Mouse (Mus musculus): ENCODE measurements around the gene Gtpbp3. TPM values are rescaled to one million over a fixed set of nuclear protein-coding genes. Genes with fewer than 3 reads are reported as not detected.

The Gtpbp3 gene
- 4.8 and 5.4 TPM in 2 replicates for polyA plus RNA-seq (2014; fragmentation: Nextera tagmentation; extraction: Ambion mirVana)

GRCm38 (mm10) chr8:71487691-71488445, at the start of gene Gtpbp3:
TSS of gene Gtpbp3 (plus strand) at chr8:71488103.
- peak; percentile 91 for DNase-seq (ENCODE audit: low spot score)
- under 1% methylated on average over 33 of the region's 33 CpGs for whole genome bisulfite sequencing
- H3K9me3 ChIP-seq (replicated peaks; ENCODE audit: control insufficient read depth, low read length): no peaks in the 10 kb centered on the region
- H3K4me3 ChIP-seq (ENCODE audit: low read depth, low read length): peak within 1 kb of the TSS; percentile 87
- H3K27me3 ChIP-seq (ENCODE audit: control insufficient read depth, insufficient read depth, low read length): no peaks in the 10 kb centered on the region
- H3K4me1 ChIP-seq (ENCODE audit: control insufficient read depth, insufficient read depth, low read length): peaks cover 2% of the 10 kb centered on the region; the same call in 1 of the 2 replicates
- ATAC-seq (replicated peaks; ENCODE audit: insufficient number of reproducible peaks, low FRiP score, low TSS enrichment, low read depth): peak; percentile 46; the same call in 1 of the 2 replicates
- peak within 1 kb of the TSS; percentile 87 for H3K27ac ChIP-seq (replicated peaks; ENCODE audit: low read depth, low read length)
- peak within 1 kb of the TSS; percentile 82 for H3K9ac ChIP-seq (replicated peaks; ENCODE audit: low read length)
- peaks cover 11% of the 10 kb centered on the region for H3K36me3 ChIP-seq (replicated peaks; ENCODE audit: control insufficient read depth, insufficient read depth, low read depth, low read length)
- peak within 1 kb of the TSS; percentile 99 for H3K4me2 ChIP-seq (ENCODE audit: low read depth, low read length)

DNA sequence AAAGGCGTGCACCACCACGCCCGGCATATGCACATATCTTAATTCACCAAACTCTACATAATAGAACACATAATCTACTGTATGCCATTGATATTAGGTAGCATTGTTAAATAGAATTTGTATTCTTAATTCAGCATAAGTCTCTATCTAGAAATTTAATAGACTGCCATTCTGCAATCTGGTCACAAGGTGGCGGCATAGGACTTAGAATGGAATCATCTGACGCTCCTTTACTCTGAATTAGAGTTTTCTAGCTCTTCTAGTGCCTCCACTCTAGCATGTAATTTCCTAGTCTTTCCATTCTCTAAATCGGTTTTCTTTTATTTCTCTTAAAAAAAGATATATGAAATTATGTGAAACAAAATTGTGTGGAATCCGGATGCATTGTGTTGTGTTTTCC, 46.5 kb upstream of the Gtpbp3 start:
- Histone ChIP-seq H3K27me3 (ENCODE audit: control insufficient read depth, insufficient read depth, low read length) (no peaks in the 10 kb centered on the region), H3K27ac (replicated peaks; ENCODE audit: low read depth, low read length) (no peak overlapping the region), H3K4me3 (ENCODE audit: low read depth, low read length) (no peak overlapping the region), H3K4me1 (ENCODE audit: control insufficient read depth, insufficient read depth, low read length) (no peaks in the 10 kb centered on the region), H3K36me3 (replicated peaks; ENCODE audit: control insufficient read depth, insufficient read depth, low read depth, low read length) (no peaks in the 10 kb centered on the region), H3K4me2 (ENCODE audit: low read depth, low read length) (no peak overlapping the region), H3K9ac (replicated peaks; ENCODE audit: low read length) (no peak overlapping the region), H3K9me3 (replicated peaks; ENCODE audit: control insufficient read depth, low read length) (no peaks in the 10 kb centered on the region)
- ATAC-seq (replicated peaks; ENCODE audit: insufficient number of reproducible peaks, low FRiP score, low TSS enrichment, low read depth): no peak
- 1% methylated on average over 7 of the region's 7 CpGs for WGBS
- DNase-seq (ENCODE audit: low spot score): peak; percentile 84

GRCm38 (mm10) chr8:71445096-71445495, 42.8 kb upstream of the Gtpbp3 start:
- Histone ChIP-seq H3K4me2 (ENCODE audit: low read depth, low read length) (no peak overlapping the region), H3K9me3 (replicated peaks; ENCODE audit: control insufficient read depth, low read length) (no peaks in the 10 kb centered on the region), H3K27ac (replicated peaks; ENCODE audit: low read depth, low read length) (no peak overlapping the region), H3K4me1 (ENCODE audit: control insufficient read depth, insufficient read depth, low read length) (no peaks in the 10 kb centered on the region), H3K27me3 (ENCODE audit: control insufficient read depth, insufficient read depth, low read length) (no peaks in the 10 kb centered on the region), H3K36me3 (replicated peaks; ENCODE audit: control insufficient read depth, insufficient read depth, low read depth, low read length) (no peaks in the 10 kb centered on the region), H3K9ac (replicated peaks; ENCODE audit: low read length) (no peak overlapping the region), H3K4me3 (ENCODE audit: low read depth, low read length) (no peak overlapping the region)
- ATAC-seq (replicated peaks; ENCODE audit: insufficient number of reproducible peaks, low FRiP score, low TSS enrichment, low read depth): no peak
- no peak for DNase-seq (ENCODE audit: low spot score)
- WGBS: 79% methylated on average over 7 of the region's 7 CpGs

- WGBS: 62% methylated on average over 4 of the region's 4 CpGs
Measured at GRCm38 (mm10) chr8:71451337-71451736, 36.6 kb upstream of the Gtpbp3 start.

GRCm38 (mm10) chr8:71451777-71452176, 36.1 kb upstream of the Gtpbp3 start:
- Histone ChIP-seq H3K9ac (replicated peaks; ENCODE audit: low read length) (no peak overlapping the region), H3K4me3 (ENCODE audit: low read depth, low read length) (no peak overlapping the region), H3K36me3 (replicated peaks; ENCODE audit: control insufficient read depth, insufficient read depth, low read depth, low read length) (no peaks in the 10 kb centered on the region), H3K27ac (replicated peaks; ENCODE audit: low read depth, low read length) (no peak overlapping the region), H3K9me3 (replicated peaks; ENCODE audit: control insufficient read depth, low read length) (no peaks in the 10 kb centered on the region), H3K27me3 (ENCODE audit: control insufficient read depth, insufficient read depth, low read length) (no peaks in the 10 kb centered on the region), H3K4me1 (ENCODE audit: control insufficient read depth, insufficient read depth, low read length) (no peaks in the 10 kb centered on the region), H3K4me2 (ENCODE audit: low read depth, low read length) (no peak overlapping the region)
- ATAC-seq (replicated peaks; ENCODE audit: insufficient number of reproducible peaks, low FRiP score, low TSS enrichment, low read depth): no peak
- no peak for DNase-seq (ENCODE audit: low spot score)
- WGBS: 52% methylated on average over 11 of the region's 11 CpGs

More at GRCm38 (mm10) chr8:71451337-71451736, 36.6 kb upstream of the Gtpbp3 start:
- Histone ChIP-seq H3K9me3 (replicated peaks; ENCODE audit: control insufficient read depth, low read length) (no peaks in the 10 kb centered on the region), H3K36me3 (replicated peaks; ENCODE audit: control insufficient read depth, insufficient read depth, low read depth, low read length) (no peaks in the 10 kb centered on the region), H3K4me3 (ENCODE audit: low read depth, low read length) (no peak overlapping the region), H3K27me3 (ENCODE audit: control insufficient read depth, insufficient read depth, low read length) (no peaks in the 10 kb centered on the region), H3K9ac (replicated peaks; ENCODE audit: low read length) (no peak overlapping the region), H3K4me1 (ENCODE audit: control insufficient read depth, insufficient read depth, low read length) (no peaks in the 10 kb centered on the region), H3K27ac (replicated peaks; ENCODE audit: low read depth, low read length) (no peak overlapping the region), H3K4me2 (ENCODE audit: low read depth, low read length) (no peak overlapping the region)
- DNase-seq (ENCODE audit: low spot score) (no peak), ATAC-seq (replicated peaks; ENCODE audit: insufficient number of reproducible peaks, low FRiP score, low TSS enrichment, low read depth) (no peak)

DNA sequence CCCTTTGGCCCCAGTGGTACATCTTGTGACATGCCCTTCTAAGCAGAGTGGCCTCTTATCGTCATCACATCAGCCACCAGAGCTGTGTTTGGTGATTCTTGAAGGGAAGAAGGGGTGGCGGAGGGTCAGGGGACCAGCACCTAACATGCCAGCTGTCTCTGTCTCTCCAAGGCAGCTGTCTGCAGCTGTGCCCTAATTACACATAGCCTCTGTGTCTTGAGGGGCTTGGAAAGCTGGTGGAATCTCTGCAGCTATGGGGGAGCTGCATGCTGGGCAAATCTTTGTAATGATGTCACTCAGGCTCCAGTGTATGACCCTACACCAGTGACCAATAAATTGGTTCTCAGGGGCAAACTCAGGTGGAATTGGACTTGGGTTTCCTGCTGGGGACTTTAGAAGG, 35.2 kb upstream of the Gtpbp3 start:
- DNase-seq (ENCODE audit: low spot score): no peak
- Histone ChIP-seq H3K4me1 (ENCODE audit: control insufficient read depth, insufficient read depth, low read length) (no peaks in the 10 kb centered on the region), H3K27me3 (ENCODE audit: control insufficient read depth, insufficient read depth, low read length) (no peaks in the 10 kb centered on the region), H3K9ac (replicated peaks; ENCODE audit: low read length) (no peak overlapping the region), H3K36me3 (replicated peaks; ENCODE audit: control insufficient read depth, insufficient read depth, low read depth, low read length) (no peaks in the 10 kb centered on the region), H3K4me3 (ENCODE audit: low read depth, low read length) (no peak overlapping the region), H3K9me3 (replicated peaks; ENCODE audit: control insufficient read depth, low read length) (no peaks in the 10 kb centered on the region), H3K27ac (replicated peaks; ENCODE audit: low read depth, low read length) (no peak overlapping the region), H3K4me2 (ENCODE audit: low read depth, low read length) (no peak overlapping the region)
- ATAC-seq (replicated peaks; ENCODE audit: insufficient number of reproducible peaks, low FRiP score, low TSS enrichment, low read depth): no peak
- 76% methylated on average over 2 of the region's 2 CpGs for WGBS

GRCm38 (mm10) chr8:71454668-71455067, 33.2 kb upstream of the Gtpbp3 start:
- H3K4me3 ChIP-seq (ENCODE audit: low read depth, low read length): no peak overlapping the region
- no peak overlapping the region for H3K4me2 ChIP-seq (ENCODE audit: low read depth, low read length)
- no peaks in the 10 kb centered on the region for H3K4me1 ChIP-seq (ENCODE audit: control insufficient read depth, insufficient read depth, low read length)
- no peaks in the 10 kb centered on the region for H3K9me3 ChIP-seq (replicated peaks; ENCODE audit: control insufficient read depth, low read length)
- no peaks in the 10 kb centered on the region for H3K27me3 ChIP-seq (ENCODE audit: control insufficient read depth, insufficient read depth, low read length)
- no peak overlapping the region for H3K9ac ChIP-seq (replicated peaks; ENCODE audit: low read length)
- DNase-seq (ENCODE audit: low spot score) (no peak), ATAC-seq (replicated peaks; ENCODE audit: insufficient number of reproducible peaks, low FRiP score, low TSS enrichment, low read depth) (no peak)
- H3K27ac ChIP-seq (replicated peaks; ENCODE audit: low read depth, low read length): no peak overlapping the region
- H3K36me3 ChIP-seq (replicated peaks; ENCODE audit: control insufficient read depth, insufficient read depth, low read depth, low read length): no peaks in the 10 kb centered on the region
- WGBS: 75% methylated on average over 8 of the region's 8 CpGs

DNA sequence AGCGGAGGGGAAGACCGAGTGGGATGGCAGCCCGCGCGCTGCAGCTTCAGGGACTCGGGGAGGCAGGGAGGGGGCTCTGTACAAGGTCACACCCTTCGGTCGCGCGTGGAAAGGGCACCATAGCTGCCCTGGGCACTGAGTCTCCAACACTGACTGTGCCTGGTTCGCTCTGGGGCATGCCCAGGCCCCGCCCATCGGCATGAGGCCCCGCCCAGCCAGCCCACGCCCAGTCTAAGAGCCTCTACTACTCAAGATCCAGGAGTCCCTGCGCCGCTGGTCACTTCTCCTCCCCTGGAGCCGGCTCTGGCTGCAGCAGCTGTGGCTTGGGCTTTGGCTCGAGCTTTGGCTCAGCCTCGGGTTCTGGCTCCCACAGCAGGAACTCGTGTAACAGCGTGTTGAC, 31.0 kb upstream of the Gtpbp3 start:
- Histone ChIP-seq H3K4me2 (ENCODE audit: low read depth, low read length) (no peak overlapping the region), H3K36me3 (replicated peaks; ENCODE audit: control insufficient read depth, insufficient read depth, low read depth, low read length) (no peaks in the 10 kb centered on the region; the same call in 1 of the 2 replicates), H3K4me1 (ENCODE audit: control insufficient read depth, insufficient read depth, low read length) (no peaks in the 10 kb centered on the region), H3K9me3 (replicated peaks; ENCODE audit: control insufficient read depth, low read length) (no peaks in the 10 kb centered on the region), H3K4me3 (ENCODE audit: low read depth, low read length) (no peak overlapping the region), H3K27ac (replicated peaks; ENCODE audit: low read depth, low read length) (no peak overlapping the region), H3K9ac (replicated peaks; ENCODE audit: low read length) (no peak overlapping the region), H3K27me3 (ENCODE audit: control insufficient read depth, insufficient read depth, low read length) (no peaks in the 10 kb centered on the region)
- DNase-seq (ENCODE audit: low spot score) (no peak), ATAC-seq (replicated peaks; ENCODE audit: insufficient number of reproducible peaks, low FRiP score, low TSS enrichment, low read depth) (no peak)
- 40% methylated on average over 22 of the region's 22 CpGs for WGBS

Data from embryonic facial prominence, embryonic 11.5 days (tissue).